Mouse (Mus musculus): ENCODE results near the gene B3galt5.

The B3galt5 gene

DNA sequence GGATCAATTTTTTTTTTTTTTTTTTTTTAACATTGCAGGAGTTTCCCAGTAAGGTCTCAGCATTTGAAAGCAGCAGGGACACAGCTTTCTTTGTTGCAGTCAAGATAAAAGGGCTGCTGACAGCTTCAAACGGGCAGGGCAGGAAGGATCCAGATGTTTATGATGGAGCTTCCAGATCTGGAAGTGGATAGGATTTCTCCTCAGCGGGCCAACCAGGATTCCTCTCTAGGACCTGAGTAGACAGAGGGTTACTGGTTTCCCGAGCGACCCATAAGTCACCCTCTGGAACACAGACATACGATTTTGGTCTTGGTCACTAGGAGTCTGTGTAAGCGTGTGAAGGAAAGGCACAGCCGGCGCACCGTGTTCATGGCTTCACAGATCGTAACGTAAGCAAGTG is 112.5 kb downstream of the B3galt5 start:
- no peak for DNase-seq

DNA sequence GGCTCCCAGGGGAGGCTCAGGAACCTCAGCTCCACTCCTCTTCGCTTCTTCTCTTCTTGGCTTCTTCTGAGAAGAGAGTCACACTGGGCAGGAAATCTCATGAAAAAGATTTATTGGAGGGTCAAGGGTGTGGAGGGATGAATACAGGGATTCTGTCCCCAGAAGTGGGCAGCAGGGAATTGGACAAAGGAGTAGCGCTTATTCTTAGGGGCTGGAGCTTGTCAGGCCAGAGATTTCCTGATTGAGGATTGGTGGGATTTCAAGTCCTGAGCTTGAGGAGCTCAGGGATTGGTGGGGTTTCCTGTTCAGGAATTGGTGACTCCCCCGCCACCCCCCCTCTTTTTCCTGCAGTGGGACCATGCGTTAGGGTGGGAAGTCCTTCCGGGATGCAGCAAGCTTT is 113.2 kb downstream of the B3galt5 start:
- no peak for DNase-seq

DNA sequence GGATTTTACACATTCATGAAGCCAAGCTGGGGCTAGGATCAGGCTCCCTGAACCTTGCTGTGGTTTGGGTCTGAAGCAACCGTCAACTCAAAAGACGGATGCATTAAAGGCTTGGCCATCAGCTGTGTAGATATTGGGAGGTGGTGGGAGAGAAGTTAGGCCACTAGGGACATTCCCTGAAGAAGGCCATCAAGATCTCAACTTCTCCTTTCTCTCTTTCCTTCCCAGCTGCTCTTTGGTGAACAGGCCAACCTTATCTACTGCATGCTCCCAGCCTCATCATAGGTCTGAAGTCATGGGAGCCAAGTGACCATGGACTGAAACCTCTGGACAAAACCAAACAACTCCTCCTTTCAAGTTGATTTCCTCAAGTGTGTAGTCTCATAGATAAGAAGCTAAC is 115.9 kb downstream of the B3galt5 start:
- no peak for DNase-seq

DNA sequence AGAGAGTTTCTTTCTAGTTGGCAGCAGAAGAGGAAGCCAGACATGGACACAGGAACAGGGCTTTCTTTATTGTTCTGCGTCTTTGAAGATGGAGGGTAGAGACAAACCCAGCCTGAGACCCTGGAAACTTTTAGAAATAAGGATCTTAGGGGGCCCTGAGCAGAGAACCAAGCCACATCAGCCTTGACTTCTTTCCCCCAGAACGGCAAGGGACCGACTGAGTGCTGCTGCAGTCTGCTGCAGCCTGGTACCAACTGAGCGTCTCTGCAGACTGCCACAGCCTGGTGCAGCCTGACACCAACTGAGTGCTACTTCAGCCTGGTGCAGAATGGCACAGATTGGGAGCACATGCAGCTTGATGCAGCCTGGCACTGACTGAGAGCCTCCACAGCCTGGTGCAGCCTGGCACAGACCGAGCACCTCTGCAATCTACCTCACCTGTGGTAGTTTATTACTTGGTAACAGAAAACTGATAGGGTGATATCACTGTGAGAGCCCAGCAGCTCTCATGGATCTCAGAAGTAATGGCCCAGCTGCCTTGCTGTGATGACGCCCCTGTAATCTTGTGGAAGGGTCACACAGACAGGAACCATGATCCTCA is 117.8 kb downstream of the B3galt5 start:
- DNase-seq, result no peak

DNA sequence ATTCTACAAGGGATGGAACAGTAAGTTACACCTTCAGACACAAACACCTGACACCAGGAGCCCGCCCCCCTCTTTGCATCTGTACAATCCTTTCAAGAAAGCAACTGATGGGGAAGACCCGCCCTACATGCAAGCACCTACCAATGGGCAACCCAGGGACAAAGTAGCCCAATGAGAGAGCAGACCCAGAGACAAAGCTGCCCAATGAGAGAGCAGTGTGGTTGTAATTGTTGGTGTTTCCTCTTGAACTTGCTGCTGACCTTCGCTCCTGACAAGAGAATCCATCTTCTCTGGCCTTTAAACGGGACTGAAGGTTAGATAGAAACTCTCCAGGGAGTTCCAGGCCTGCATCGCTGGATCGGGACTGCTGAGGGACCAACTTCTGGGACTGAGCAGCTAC is 118.4 kb downstream of the B3galt5 start:
- peak; percentile 32 to 71 for DNase-seq

DNA sequence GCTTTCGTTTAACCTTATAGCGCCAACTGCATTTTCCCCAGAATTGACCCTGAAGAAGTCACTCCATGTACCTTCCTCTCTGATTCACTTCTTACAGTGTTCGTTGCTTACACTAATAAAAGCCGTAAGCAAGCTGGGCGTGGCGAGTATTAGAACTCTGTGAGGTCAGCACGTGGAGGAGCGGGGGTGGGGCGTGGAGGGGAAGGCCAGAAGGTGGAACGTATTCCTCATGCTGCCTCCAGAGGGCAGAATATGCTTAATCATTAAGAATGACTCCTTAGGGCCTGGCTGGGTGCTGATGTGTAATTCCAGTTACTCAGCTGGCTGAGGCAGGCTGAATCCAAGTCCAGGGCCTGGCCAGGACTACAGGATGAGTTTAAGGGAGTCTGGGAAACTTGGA is 122.3 kb downstream of the B3galt5 start:
- peak; percentile 84 to 85 for DNase-seq

DNA sequence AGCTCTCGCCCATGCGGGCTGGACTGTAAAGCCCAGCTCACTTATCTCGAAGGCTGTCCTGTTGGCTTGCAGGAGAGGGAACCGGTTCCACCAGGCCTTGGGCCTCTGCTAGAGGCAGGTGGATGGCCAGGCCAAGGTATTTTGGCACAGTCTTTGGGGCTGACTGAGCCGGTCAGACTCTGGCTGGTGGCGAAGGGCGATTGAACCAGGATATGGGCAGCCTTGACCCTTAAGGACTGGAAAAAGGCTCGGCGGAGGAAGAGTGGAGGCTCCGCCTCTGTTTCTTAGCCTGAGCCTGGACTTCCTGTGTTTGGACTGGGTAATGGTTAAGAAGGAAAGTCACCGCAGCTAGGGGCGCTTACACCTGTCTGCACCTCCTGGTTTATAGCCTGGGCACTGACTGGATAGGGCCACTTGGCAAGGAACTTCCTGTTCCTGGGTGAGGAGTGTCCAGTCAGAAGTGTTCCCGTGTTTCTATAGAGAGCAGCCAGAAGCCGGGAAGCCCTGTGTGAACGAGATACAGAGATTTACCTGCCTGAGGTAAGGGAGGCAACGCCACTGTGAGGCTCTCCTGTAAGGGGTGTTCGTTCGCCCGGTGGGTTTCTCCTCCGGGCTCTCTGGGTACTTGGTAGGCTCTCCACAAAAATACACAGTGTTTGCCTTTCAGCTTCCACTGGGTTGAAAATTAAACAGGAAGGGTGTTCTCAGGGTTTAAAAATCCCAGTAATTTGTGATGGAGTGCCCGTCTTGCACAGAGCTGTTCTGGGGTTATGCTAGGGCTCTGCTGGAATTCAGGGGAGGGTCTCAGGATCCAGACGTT is 125.9 kb downstream of the B3galt5 start:
- peak; percentile 82 to 94 for DNase-seq

DNA sequence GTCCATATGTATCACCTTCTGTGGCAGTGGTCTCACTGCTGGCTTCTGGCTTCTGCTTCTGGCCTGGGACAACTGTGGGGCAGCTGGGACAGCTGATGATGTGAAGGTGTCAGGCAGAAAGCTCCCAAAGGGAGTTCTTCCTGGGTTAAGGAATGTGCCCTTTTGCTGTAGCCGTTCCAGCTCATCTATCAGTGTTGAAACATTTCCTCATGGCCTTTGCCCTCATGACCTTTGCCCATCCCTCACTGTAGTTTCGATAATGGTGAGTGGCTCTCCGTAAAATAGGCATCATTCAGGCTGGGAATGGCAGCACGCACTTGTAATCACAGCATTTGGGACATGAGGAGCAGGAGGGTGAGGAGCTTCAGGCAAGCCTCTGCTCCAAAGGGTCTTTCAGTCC is 127.3 kb downstream of the B3galt5 start:
- DNase-seq, result peak; percentile 80 to 85

DNA sequence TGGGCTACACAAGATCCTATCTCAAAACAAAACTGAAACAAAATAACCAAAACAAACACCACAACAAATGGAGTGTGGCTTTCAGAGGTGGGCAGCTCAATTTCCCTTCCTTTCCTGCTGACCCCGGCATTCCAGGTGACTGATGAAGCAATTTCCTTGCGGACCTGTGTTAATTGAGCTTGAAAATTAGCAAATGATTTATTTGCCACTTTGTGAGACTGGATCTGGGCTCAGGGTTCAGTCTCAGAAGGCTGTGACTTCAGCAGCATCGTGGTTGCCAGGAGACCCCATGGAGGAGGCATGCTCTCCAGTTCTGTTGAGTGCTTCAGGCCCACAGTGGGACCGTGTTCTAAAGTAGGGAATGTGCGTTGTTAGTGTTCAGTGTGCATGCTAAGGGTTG is 127.7 kb downstream of the B3galt5 start:
- peak; percentile 60 to 84 for DNase-seq

DNA sequence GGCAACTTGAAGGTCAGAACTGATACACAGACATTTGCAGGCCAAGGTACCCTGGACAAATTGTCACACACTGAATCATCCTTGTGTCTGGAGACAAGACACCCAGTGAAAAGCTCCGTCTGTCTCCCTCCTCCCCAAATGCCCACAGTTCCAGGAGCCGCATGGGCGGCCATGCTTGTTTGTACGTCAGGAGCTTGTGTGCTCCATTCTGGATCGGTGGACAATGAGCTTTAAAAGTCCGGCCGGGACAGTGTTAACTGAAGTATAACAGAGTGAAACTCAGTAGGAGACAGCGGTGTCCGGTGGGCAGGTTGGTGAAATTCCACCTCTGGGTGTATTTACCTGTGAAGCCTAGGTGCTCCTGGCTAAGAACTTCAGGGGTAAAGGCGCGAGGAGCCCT is 129.3 kb downstream of the B3galt5 start:
- DNase-seq, result peak; percentile 28 to 54

Data from kidney, postnatal 25 days (tissue).